Mouse (Mus musculus): ENCODE measurements around the gene Mtmr14. TPM values are rescaled to one million over a fixed set of nuclear protein-coding genes. Genes with fewer than 3 reads are reported as not detected.

Gene Mtmr14
- polyA plus RNA-seq, 1 experiment from 2014 or later: 30.6 TPM

GRCm38 (mm10) chr6:113330547-113330946, 92.9 kb downstream of the Mtmr14 start:
- no peaks in the 10 kb centered on the region for H3K9me3 ChIP-seq (ENCODE audit: control insufficient read depth, low read length)
- H3K9ac ChIP-seq (replicated peaks; ENCODE audit: low read depth, low read length): no peak overlapping the region
- no peak for ATAC-seq (ENCODE audit: low read depth)
- no peak overlapping the region for H3K4me3 ChIP-seq (ENCODE audit: low read depth, low read length)
- H3K27me3 ChIP-seq (ENCODE audit: control insufficient read depth, insufficient read depth, low read length): no peaks in the 10 kb centered on the region
- H3K36me3 ChIP-seq (ENCODE audit: control insufficient read depth, insufficient read depth, low read length): peaks cover 12% of the 10 kb centered on the region; the same call in 1 of the 2 replicates
- no peak overlapping the region for H3K4me2 ChIP-seq (ENCODE audit: low read depth, low read length)
- no peak overlapping the region for H3K27ac ChIP-seq (ENCODE audit: low read depth, low read length)
- H3K4me1 ChIP-seq (ENCODE audit: control insufficient read depth, insufficient read depth, low read length): peaks cover 4% of the 10 kb centered on the region; the same call in 1 of the 2 replicates
- 71% methylated on average over 2 of the region's 2 CpGs for WGBS

Other genes starting within 250 kb of the Mtmr14 start
- gene Thumpd3, start 191.6 kb upstream of the Mtmr14 start, polyA plus RNA-seq (2014; fragmentation: Nextera tagmentation; extraction: Ambion mirVana): 46.6 and 47.2 TPM in 2 replicates
- gene Setd5, start 160.5 kb upstream of the Mtmr14 start, polyA plus RNA-seq (2014; fragmentation: Nextera tagmentation; extraction: Ambion mirVana): 56.3 and 63.1 TPM in 2 replicates
- 21.5 and 21.9 TPM in 2 replicates for gene Lhfpl4, start 42.5 kb upstream of the Mtmr14 start, polyA plus RNA-seq (2014; fragmentation: Nextera tagmentation; extraction: Ambion mirVana)
- 1.1 and 2.6 TPM in 2 replicates for gene Cpne9, start 44.5 kb downstream of the Mtmr14 start, polyA plus RNA-seq (2014; fragmentation: Nextera tagmentation; extraction: Ambion mirVana)
- 14.3 and 17.8 TPM in 2 replicates for gene Brpf1, start 69.3 kb downstream of the Mtmr14 start, polyA plus RNA-seq (2014; fragmentation: Nextera tagmentation; extraction: Ambion mirVana)
- gene Ogg1, start 89.1 kb downstream of the Mtmr14 start, polyA plus RNA-seq (2014; fragmentation: Nextera tagmentation; extraction: Ambion mirVana): 7.6 and 8.9 TPM in 2 replicates
- 93.6 and 110 TPM in 2 replicates for gene Camk1, start 106.1 kb downstream of the Mtmr14 start, polyA plus RNA-seq (2014; fragmentation: Nextera tagmentation; extraction: Ambion mirVana)
- 66.3 and 78.5 TPM in 2 replicates for gene Tada3, start 140.0 kb downstream of the Mtmr14 start, polyA plus RNA-seq (2014; fragmentation: Nextera tagmentation; extraction: Ambion mirVana)
- gene Arpc4, start 140.3 kb downstream of the Mtmr14 start, polyA plus RNA-seq (2014; fragmentation: Nextera tagmentation; extraction: Ambion mirVana): 238 and 253 TPM in 2 replicates
- gene Ttll3, start 151.4 kb downstream of the Mtmr14 start, polyA plus RNA-seq (2014; fragmentation: Nextera tagmentation; extraction: Ambion mirVana): 8.9 and 9.1 TPM in 2 replicates
- 19.7 and 23.6 TPM in 2 replicates for gene Rpusd3, start 181.5 kb downstream of the Mtmr14 start, polyA plus RNA-seq (2014; fragmentation: Nextera tagmentation; extraction: Ambion mirVana)
- not detected in 2 replicates for gene Cidec, start 197.9 kb downstream of the Mtmr14 start, polyA plus RNA-seq (2014; fragmentation: Nextera tagmentation; extraction: Ambion mirVana)
- gene Jagn1, start 204.7 kb downstream of the Mtmr14 start, polyA plus RNA-seq (2014; fragmentation: Nextera tagmentation; extraction: Ambion mirVana): 91.1 and 96.4 TPM in 2 replicates
- 0.21 and 0.28 TPM in 2 replicates for gene Il17re, start 220.6 kb downstream of the Mtmr14 start, polyA plus RNA-seq (2014; fragmentation: Nextera tagmentation; extraction: Ambion mirVana)
- gene Il17rc, start 233.6 kb downstream of the Mtmr14 start, polyA plus RNA-seq (2014; fragmentation: Nextera tagmentation; extraction: Ambion mirVana): 1.6 and 2.4 TPM in 2 replicates
- 66.4 and 72.4 TPM in 2 replicates for gene Creld1, start 245.5 kb downstream of the Mtmr14 start, polyA plus RNA-seq (2014; fragmentation: Nextera tagmentation; extraction: Ambion mirVana)